Mouse (Mus musculus) ZHBTc4 (cell line): Measurements from ENCODE around the gene Cc2d2a.

Source experiments
- DNase-seq: peaks from one replicate; pipeline ENCODE4 v3.0.0-alpha.2; 2011; ENCODE audit warnings: low read depth, low spot score

The Cc2d2a gene

DNA sequence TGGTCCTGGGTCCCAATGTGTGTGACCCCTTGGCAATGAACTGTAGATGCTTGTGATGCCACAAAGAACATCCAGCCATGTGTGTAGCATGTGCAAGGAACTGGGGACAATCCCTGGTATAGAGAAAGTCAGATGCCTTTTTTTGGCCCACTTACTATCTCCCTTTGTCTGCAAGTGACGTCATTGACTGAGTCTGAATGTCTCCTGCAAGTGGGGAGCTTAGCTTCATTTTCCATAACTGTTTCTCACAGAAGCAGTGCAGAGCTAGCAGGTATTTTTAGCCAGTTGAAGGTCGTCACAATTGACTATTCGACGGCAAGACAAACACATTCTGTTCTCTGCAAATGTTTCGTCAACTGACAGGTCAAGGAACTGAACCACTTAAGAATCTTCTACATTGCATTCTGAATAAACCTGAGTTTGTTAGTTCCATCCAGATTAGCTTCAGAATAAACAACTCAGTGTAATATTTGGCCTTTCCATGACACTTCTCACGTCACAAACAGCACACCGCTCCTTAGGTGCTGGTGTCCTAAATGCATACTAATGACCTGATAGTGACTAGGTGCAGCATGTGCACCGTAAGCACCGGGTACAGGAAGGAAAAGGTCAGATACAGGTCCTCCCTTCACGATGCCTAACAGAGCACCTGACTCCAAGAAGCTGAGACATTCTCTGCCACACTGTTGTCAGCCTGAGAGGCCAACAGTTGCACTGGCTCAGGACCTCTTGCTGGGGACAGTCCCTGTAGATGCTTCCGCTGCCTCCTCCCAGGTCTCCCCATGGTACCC is 66.4 kb downstream of the Cc2d2a start:
- no peak for DNase-seq

DNA sequence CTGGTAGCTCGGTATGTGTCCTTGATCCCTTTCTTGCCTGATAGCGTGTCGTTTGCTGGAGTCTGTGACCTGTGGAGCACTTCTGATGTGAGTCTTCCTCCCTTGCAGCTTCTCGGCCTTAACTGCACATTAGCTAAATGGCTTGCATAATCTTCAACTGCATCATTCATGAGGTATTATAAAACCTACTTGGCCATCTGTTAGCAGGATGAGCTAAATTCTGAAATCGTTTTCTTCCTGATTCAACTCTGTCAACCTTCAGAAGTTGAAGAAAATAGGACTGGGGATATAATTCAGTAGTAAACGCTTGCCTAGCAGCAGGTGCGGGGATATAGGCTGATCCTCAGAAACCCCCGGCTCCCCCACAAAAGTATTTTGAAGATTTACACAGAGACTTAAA is 70.2 kb downstream of the Cc2d2a start:
- DNase-seq, result no peak

DNA sequence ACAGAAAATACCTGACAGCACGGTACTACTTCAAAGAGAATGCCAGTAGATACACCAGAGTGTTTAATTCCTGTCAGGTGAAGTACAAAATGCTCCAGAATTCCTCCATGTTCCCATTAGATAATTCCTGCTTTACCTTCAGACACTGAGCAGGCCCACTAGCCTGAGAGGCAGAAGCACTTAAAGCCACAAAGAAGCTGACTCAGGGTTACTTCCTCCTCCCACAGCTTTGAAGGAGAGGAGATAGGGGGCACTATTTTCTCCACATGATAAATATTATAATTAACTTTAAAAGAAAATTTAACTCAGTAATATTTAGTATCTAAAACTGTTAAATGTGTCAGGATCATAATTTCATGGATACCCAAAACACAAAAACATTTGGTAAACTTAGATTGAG is 82.0 kb downstream of the Cc2d2a start:
- no peak for DNase-seq

DNA sequence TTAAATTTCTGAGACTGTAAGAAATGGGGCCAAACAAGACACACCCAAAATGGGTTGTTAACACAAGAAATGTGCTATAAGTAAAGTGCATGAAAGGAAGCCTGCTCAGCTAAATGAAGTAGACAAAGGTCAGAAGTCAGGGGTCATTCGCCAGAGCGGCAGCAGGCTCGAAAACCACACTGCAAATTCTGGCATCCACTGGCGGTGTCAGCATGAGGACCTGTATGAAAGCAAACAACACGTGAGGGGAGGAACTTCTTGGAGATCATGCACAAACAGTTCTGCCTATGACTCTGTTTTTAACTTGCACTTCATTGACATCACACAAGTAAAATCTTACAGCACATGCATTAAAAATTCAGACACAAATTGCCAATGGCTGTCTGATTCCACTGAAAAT is 83.0 kb downstream of the Cc2d2a start:
- peak; percentile 10 for DNase-seq

DNA sequence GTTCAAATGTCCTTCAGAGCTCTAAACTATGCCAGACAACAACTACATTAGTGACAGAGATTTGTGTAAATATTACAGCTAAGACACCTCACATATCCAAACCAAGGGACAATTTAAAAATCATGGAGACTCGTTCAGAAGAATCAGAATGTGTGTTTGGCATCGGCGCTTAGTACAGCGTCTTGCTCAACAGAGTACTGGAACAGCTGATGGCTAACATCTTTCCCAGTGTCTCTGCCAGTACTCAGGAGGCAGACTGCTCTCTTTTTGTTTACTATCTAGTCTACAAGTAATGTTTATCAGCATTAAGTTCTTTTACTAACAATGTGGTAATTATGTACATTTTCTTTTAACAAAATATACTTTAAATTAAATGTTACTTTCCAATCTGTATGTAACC is 85.9 kb downstream of the Cc2d2a start:
- DNase-seq, result no peak

DNA sequence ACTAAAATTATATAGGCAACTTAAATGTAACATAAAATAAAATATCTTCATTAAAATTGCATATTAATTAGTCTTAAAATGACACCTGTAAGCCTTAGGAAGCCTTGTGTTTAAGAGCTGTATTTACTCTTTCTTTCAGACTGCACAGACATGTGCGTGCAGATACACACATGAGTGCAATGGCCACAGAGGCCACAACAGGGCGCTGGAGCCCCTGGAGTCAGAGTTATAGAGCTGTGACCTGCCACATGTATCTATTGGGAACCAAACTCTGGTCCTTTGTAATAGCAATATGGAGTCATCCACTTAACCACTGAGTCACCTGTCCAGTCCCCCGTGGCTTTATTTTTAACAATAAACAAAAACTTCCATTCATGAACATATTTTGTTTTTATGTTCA is 86.9 kb downstream of the Cc2d2a start:
- peak; percentile 41 for DNase-seq

DNA sequence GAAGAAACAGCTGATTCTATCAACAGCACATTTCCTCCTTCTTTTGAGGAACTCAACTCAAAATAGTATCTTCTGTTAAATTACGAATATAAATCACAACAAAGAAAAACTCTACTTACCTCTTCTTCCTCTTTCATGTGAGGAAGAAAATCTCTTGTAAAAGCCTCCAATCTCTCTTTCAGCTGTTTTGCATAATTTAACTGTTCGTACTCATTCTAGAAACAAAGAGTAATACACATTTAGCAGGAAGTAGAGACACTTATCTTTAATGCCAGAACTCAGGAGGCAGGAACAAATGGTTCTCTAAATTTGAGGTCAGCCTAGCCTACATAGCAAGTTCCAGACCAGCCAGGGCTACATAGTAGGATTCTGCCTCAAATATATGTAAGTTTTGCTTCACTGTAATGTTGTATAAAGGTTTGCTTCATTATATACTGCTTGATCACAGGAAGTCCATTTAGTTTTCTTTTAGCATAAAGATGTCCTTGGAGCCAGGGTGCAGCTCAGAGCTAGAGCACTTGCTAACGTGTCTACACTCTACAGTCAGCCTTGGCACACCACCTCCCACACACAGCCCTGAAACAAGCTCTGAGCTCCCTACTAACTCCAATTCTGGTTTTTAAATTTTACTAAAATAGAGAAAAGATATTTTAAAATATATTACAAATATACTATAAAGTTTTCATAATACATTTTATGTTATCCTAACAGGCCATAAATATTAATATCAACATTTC is 108.6 kb downstream of the Cc2d2a start:
- DNase-seq, result no peak

DNA sequence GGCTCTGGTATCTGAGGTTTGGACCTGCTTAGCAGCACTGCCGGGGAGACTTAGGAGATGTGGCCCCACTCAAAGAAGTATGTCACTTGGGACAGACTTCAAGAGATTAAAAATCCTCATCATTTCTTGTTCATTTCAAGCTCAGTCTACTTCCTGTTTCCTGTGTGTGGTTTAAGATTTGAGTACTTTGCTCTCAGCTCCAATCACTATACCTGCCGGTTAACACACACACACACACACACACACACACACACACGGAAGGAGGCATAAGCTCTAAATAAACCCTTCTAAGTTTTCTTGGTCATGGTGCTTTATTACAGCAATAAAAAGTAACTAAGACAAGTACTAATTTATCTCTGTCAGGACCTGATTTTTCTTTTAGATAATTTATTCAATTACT is 109.4 kb downstream of the Cc2d2a start:
- no peak for DNase-seq

DNA sequence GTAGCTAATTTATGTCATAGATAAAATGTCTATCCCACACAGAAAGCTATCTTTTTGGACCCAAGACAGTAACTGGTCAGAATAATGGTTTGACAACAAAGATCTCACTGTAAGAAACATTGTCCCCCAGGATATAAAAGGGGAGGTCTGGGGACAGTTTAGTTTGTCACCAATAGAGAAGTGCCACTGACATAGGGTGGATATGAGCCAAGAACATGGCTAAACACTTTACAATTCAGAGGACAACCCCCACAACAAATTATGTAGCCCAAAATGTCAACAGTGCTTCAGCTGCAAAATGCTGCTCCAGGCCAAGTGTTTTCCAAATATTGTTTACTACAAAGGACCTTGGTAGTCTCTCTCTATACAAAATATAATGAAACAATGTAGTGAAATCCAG is 114.3 kb downstream of the Cc2d2a start:
- DNase-seq, result no peak

DNA sequence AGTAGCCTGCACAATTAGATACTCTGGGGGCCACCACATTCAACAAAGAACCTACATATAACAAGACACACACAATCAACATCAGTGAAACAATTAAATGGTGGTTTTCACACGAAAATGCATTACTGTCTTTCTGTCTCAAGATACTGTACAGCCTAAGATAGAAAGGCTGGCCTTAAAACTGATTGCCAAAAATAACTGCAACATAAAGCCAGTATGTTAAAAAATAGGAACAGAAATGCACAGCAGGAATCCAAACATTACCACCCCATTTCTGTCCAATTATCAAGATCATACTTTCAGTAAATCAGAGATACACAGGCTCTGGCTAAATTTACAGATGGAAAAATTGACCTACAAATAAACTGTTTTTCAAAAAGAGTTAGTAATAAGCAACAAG is 114.8 kb downstream of the Cc2d2a start:
- no peak for DNase-seq

DNA sequence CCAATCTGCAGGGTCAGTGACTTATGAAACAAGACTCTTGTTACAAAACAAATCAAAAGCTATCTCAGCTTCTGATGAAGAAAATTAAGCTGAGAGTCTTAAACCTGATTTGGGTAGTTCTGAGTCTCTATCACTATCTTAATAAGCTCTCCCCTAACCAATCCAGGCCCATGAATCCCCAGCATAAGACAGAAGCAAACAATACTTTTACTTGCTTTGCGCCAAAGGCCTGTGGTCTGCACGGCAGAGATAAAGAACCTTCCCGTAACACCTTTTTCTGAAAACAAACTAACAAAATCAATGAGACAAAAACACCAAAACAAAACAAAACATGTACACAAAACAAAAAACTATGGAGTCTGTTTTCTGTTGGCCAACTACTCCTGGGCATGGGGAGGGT is 116.4 kb downstream of the Cc2d2a start:
- no peak for DNase-seq

DNA sequence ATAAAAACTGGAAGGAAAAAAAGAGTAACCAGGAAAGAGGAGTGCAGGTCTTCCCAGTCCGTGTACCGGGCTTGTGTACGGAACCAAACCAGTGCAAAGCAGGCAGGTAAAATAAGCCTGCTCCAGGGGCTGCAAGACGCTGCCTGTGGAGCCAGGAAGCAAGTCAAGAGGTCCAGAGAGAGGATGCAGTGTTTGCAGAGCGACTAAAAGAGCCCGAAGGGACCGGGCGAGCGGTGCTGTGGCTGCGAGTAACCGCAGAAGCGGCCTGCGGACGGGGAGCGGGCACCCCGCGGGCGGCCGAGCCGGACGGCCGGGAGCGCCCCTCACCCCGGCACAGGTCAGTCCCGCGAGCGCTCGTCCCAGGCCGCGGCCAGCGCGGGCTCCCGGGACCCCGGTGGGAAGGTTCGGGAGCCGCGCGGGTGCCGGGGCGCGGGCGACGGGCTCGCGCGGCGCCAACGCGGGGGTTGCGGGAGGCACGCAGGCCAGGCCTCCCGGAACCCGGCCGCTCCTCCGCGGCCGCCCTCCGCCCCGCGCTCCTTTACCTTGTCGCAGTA is 119.4 kb downstream of the Cc2d2a start:
- DNase-seq, result peak; percentile 61

DNA sequence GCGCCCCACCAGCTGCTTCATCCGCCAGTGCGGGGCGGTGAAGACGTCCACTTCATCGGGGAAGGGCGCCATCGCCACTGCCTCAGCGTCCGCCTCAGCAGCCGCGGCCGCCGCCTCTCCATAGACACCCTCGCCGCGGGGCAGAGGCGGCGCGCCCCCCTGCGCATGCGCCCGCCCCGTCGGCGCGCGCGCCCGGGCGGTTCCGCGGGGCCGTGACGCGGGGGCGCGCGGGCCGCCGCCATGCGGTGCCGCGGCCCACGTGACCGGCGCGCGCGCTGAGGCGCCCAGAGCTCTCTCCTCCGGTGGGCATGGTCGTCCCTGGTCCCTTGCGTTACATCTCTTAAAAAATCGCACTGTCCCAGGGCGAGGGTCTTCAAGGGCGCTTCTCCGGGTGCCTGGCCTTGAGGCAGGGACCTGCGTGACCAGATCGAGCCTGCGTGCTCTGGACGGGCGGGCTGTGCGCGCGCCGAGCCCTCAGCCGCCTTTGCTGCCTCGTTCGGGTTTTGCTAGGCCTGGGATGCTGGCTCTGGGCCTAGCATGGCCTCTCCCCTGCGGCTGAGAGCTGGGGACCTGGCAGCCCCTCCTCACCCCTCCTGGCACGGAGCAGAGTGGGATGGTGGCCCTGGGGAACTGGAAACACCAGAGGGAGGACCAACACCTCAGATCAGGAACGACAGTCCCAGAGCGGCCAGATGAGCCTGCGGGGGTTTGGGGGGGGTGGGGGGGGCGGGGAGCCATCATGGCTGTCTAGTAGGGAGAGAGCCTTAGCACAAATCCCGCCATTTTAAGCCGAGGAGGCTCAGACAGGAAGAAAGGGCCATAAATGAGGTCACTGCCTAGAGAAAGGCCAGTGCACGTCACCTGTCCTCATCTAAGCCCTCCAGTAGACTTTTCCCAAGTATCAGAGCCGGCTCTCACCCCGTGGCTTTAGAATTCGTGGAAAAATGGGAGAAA is 120.1 kb downstream of the Cc2d2a start:
- DNase-seq, result peak; percentile 84

DNA sequence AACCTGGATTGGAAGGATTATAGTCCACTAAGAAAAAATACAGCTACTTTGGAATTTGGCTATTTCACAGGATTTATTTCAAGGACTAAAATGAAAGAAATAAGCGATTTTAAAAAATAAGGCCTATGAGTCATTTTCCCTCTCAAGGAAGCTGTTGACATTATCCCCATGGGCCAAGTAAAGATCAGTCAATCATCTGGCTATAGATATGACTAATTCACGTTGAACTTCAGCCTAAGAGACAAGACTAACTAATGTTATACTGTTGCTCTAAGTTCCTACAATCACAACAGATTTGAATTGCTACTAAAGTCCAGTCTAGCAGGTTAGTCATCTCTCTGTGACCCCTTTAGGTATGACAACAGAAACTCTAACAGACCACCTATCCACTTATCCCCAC is 121.8 kb downstream of the Cc2d2a start:
- DNase-seq, result no peak

DNA sequence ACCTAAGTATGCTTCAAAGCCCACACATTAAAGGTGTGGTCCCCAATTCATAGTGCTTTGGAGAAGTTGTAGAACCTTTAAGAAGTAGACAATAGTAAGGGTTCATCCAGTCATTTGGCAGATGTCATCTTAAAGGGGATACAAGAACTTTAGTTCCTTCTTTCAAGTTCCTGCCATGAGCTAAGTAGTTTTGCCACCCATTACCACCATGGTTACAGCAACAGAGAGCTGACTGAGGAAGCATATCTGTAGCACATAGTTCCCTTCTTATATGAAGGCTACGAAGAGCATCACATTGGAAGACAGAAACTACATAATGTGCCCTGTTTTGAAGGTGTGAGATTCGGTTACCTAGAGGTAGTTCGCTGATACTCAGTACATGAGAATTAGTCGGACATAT is 124.5 kb downstream of the Cc2d2a start:
- DNase-seq, result no peak

DNA sequence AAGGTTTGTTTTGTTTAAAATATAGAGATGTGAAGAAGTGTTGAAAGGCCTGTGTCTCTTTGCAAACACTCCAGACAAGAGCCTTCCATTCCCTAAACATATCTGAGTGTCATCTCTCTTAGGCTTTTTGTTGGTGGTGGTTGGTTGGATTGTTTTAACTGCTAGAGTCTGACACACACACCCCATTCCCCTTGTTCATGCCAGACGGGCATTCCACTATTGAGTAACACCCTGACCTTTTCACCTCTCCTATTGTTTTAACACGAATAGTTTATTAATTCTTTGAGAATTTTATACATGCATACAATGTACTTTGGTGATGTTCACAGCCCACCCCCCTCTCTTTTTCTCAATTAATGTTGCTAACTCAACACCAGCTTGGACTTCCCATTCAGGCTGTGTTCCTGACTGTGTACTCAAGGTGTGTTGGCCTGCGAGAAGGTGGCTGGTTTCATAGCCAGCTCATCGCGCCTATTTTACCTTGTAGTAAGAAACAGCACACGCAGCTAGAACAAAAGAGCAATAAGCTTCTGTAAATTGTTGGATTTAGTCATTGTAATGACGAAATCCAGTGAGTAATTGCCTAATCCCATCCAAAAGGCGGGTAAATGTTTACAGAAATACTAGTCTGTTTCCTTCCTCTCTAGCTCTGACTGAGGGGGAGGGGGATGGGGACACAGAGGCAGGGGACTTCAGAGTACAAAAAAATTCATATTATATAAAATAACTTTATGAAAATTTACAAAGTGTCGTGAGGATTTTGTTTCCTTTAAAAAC is 126.0 kb downstream of the Cc2d2a start:
- DNase-seq, result no peak
